In the genomic region with DNA sequence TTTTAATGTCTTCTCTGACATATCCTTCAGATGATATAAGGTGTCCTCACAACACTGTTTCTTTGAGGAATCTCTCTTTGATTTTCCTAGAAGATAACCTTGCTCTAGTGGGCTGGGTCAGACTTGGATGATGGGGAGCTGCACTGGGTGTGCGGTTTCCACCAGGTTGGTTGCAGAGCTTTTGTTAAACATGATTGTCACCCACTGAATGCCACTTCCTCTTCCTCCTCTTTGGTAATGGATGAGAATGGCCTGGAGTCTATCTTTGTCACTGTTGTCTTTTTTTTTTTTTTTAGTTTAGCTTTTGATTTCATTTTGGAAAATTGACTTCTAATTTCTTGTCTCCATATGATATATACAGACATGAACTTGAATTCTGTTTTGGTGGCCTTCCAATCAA, we compare ENCODE assay signal across 38 mouse cellular contexts. TPM values are rescaled to one million over a fixed set of nuclear protein-coding genes. Genes with fewer than 3 reads are reported as not detected.
"Had no signal": no experiment of that assay in that cellular context is flagged by ENCODE, and none has a peak within 500 bp of the region (broad histone marks: within the 10 kb centered on the region; RNA-seq: fewer than 3 reads in every experiment).

No protein-coding gene starts in this region.

- H3K4me2 ChIP-seq: embryonic facial prominence, embryonic 12.5 days; embryonic facial prominence, embryonic 13.5 days; embryonic facial prominence, embryonic 15.5 days; forebrain, embryonic 12.5 days; forebrain, embryonic 13.5 days; forebrain, embryonic 15.5 days had no signal

- H3K36me3 ChIP-seq: embryonic facial prominence, embryonic 10.5 days; embryonic facial prominence, embryonic 12.5 days; embryonic facial prominence, embryonic 13.5 days; embryonic facial prominence, embryonic 15.5 days; forebrain, embryonic 10.5 days; forebrain, embryonic 12.5 days; forebrain, embryonic 15.5 days had no signal

- H3K4me1 ChIP-seq: embryonic facial prominence, embryonic 10.5 days; embryonic facial prominence, embryonic 12.5 days; embryonic facial prominence, embryonic 13.5 days; embryonic facial prominence, embryonic 15.5 days; forebrain, embryonic 10.5 days; forebrain, embryonic 12.5 days; forebrain, embryonic 13.5 days; forebrain, embryonic 15.5 days had no signal

- DNase-seq: cerebellum, adult 18-20 months; cerebellum, adult 2 months; cerebellum, adult 8-10 months; cerebellum, adult 9-10 months; cerebellum, postnatal 10 days; cerebellum, postnatal 14 days; cerebellum, postnatal 25 days; cerebellum, postnatal 36 days; embryo, embryonic 11 days; forebrain, postnatal 0 days; gastrocnemius, adult 2 months; gastrocnemius, postnatal 10 days; gastrocnemius, postnatal 14 days; gastrocnemius, postnatal 25 days; gastrocnemius, postnatal 36 days; heart, adult 11 months; heart, adult 18-20 months; heart, adult 2 months had no signal

- H3K27ac ChIP-seq: embryonic facial prominence, embryonic 10.5 days; embryonic facial prominence, embryonic 12.5 days; embryonic facial prominence, embryonic 13.5 days; embryonic facial prominence, embryonic 15.5 days; forebrain, embryonic 10.5 days; forebrain, embryonic 12.5 days; forebrain, embryonic 13.5 days; forebrain, embryonic 15.5 days; gastrocnemius, adult 2 months; heart, adult 2 months had no signal

- H3K4me3 ChIP-seq: embryonic facial prominence, embryonic 10.5 days; embryonic facial prominence, embryonic 12.5 days; embryonic facial prominence, embryonic 13.5 days; embryonic facial prominence, embryonic 15.5 days; erythroblast, embryonic 14.5 days; forebrain, embryonic 10.5 days; forebrain, embryonic 12.5 days; forebrain, embryonic 13.5 days; forebrain, embryonic 15.5 days; gastrocnemius, adult 2 months; heart, adult 2 months had no signal

- H3K9me3 ChIP-seq: embryonic facial prominence, embryonic 12.5 days; embryonic facial prominence, embryonic 13.5 days; embryonic facial prominence, embryonic 15.5 days; forebrain, embryonic 12.5 days; forebrain, embryonic 13.5 days; forebrain, embryonic 15.5 days had no signal

- H3K9ac ChIP-seq: embryonic facial prominence, embryonic 12.5 days; embryonic facial prominence, embryonic 13.5 days; embryonic facial prominence, embryonic 15.5 days; forebrain, embryonic 12.5 days; forebrain, embryonic 13.5 days; forebrain, embryonic 15.5 days; forebrain, postnatal 0 days had no signal

- H3K27me3 ChIP-seq: embryonic facial prominence, embryonic 12.5 days; embryonic facial prominence, embryonic 13.5 days; embryonic facial prominence, embryonic 15.5 days; forebrain, embryonic 12.5 days; forebrain, embryonic 13.5 days; forebrain, embryonic 15.5 days had no signal

- ATAC-seq: forebrain, embryonic 13.5 days; forebrain, embryonic 15.5 days; forebrain, embryonic 16.5 days; forebrain, postnatal 0 days had no signal

RNA-seq across cellular contexts. Expression of a gene that starts 18.6 kb away (rescaled TPM):
- total RNA-seq: common myeloid progenitor, adult 5-6 weeks; forebrain, postnatal 0 days; gastrocnemius, adult 18-20 months; gastrocnemius, adult 2 months; gastrocnemius, adult 8-10 months; gastrocnemius, postnatal 10 days; gastrocnemius, postnatal 14 days; gastrocnemius, postnatal 25 days; gastrocnemius, postnatal 36 days; gastrocnemius, postnatal 4 days; heart, adult 18-20 months; heart, adult 2 months; heart, adult 8-10 months had no signal
- polyA plus RNA-seq: cerebellum, adult 2 months; cortical plate, adult 2 months; embryonic facial prominence, embryonic 10.5 days; embryonic facial prominence, embryonic 11.5 days; embryonic facial prominence, embryonic 12.5 days; embryonic facial prominence, embryonic 13.5 days; embryonic facial prominence, embryonic 14.5 days; erythroblast, embryonic 14.5 days; forebrain, embryonic 10.5 days; forebrain, embryonic 12.5 days; forebrain, embryonic 13.5 days; forebrain, embryonic 15.5 days; forebrain, embryonic 16.5 days; forebrain, postnatal 0 days; frontal cortex, adult 2 months; gonadal fat pad, adult 2 months; heart, adult 2 months had no signal

RNA-seq across cellular contexts. Expression of a gene that starts 38.0 kb away (rescaled TPM):
- total RNA-seq: common myeloid progenitor, adult 5-6 weeks; forebrain, postnatal 0 days; gastrocnemius, adult 18-20 months; gastrocnemius, adult 2 months; gastrocnemius, adult 8-10 months; gastrocnemius, postnatal 10 days; gastrocnemius, postnatal 14 days; gastrocnemius, postnatal 25 days; gastrocnemius, postnatal 36 days; gastrocnemius, postnatal 4 days; heart, adult 18-20 months; heart, adult 2 months; heart, adult 8-10 months had no signal
- polyA plus RNA-seq: cerebellum, adult 2 months; cortical plate, adult 2 months; embryonic facial prominence, embryonic 10.5 days; embryonic facial prominence, embryonic 11.5 days; embryonic facial prominence, embryonic 12.5 days; embryonic facial prominence, embryonic 13.5 days; embryonic facial prominence, embryonic 14.5 days; embryonic facial prominence, embryonic 15.5 days; erythroblast, embryonic 14.5 days; forebrain, embryonic 10.5 days; forebrain, embryonic 12.5 days; forebrain, embryonic 13.5 days; forebrain, embryonic 15.5 days; forebrain, embryonic 16.5 days; forebrain, postnatal 0 days; frontal cortex, adult 2 months; gonadal fat pad, adult 2 months; heart, adult 2 months had no signal

RNA-seq across cellular contexts. Expression of a gene that starts 51.9 kb away (rescaled TPM):
- total RNA-seq: forebrain, postnatal 0 days; gastrocnemius, adult 18-20 months; gastrocnemius, adult 2 months; gastrocnemius, adult 8-10 months; gastrocnemius, postnatal 10 days; gastrocnemius, postnatal 14 days; gastrocnemius, postnatal 25 days; gastrocnemius, postnatal 36 days; gastrocnemius, postnatal 4 days had no signal
- polyA plus RNA-seq: cortical plate, adult 2 months; embryonic facial prominence, embryonic 10.5 days; embryonic facial prominence, embryonic 11.5 days; embryonic facial prominence, embryonic 12.5 days; embryonic facial prominence, embryonic 13.5 days; erythroblast, embryonic 14.5 days; forebrain, embryonic 10.5 days; forebrain, embryonic 12.5 days; forebrain, embryonic 13.5 days; forebrain, embryonic 15.5 days; forebrain, embryonic 16.5 days; forebrain, postnatal 0 days; frontal cortex, adult 2 months; gonadal fat pad, adult 2 months had no signal
